Mouse (Mus musculus) granulocyte monocyte progenitor cell, adult 5-6 weeks (primary cell): ENCODE measurements around the gene Zfp948. TPM values are rescaled to one million over a fixed set of nuclear protein-coding genes. Genes with fewer than 3 reads are reported as not detected.
"Not testable (repeated sequence)": the region's sequence is repeated elsewhere in the genome, so short reads cannot be mapped to it uniquely, and the experiment has no call there.

ENCODE experiments used
- ATAC-seq: replicated peaks from 2 replicates; pipeline ENCODE4 v1.8.0; 2016; ENCODE audit warnings: mild to moderate bottlenecking, moderate TSS enrichment, inconsistent platforms; ENCODE audit not compliant: poor library complexity, severe bottlenecking
- total RNA-seq, 2 experiments: library from RNA; stranded (forward) in 1 of 2; stranded (reverse) in 1 of 2; fragments of 200-712, 200-1000 nt in 1 of 2; fragments of >200 nt in 1 of 2; fragmentation: Nextera tagmentation in 1 of 2; gene quantifications; 2 replicates each; pipeline ENCODE4 v1.2.3; 2014 to 2017

Gene Zfp948
- total RNA-seq, 2 experiments from 2014 or later: 3.6 to 4.0 TPM

- ATAC-seq: no peak
Measured at GRCm38 (mm10) chr17:21623647-21624046, 56.8 kb downstream of the Zfp948 start.

- ATAC-seq: not testable (repeated sequence)
Measured at GRCm38 (mm10) chr17:21635758-21636157, 69.0 kb downstream of the Zfp948 start.

Other genes with a start within 250 kb of the Zfp948 start
- gene Zfp677, start 183.3 kb upstream of the Zfp948 start, total RNA-seq (2014; fragmentation: Nextera tagmentation): 5.5 and 12.5 TPM in 2 replicates
- gene Zfp677, start 183.3 kb upstream of the Zfp948 start, total RNA-seq (2017): 11.4 and 17.5 TPM in 2 replicates
- gene Zfp54, start 143.8 kb upstream of the Zfp948 start, total RNA-seq (2014; fragmentation: Nextera tagmentation): 4.7 and 7.8 TPM in 2 replicates
- gene Zfp54, start 143.8 kb upstream of the Zfp948 start, total RNA-seq (2017): 7.5 and 10.7 TPM in 2 replicates
- 5.7 and 14.4 TPM in 2 replicates for gene Zfp51, start 116.6 kb upstream of the Zfp948 start, total RNA-seq (2014; fragmentation: Nextera tagmentation)
- 10.9 and 12.5 TPM in 2 replicates for gene Zfp51, start 116.6 kb upstream of the Zfp948 start, total RNA-seq (2017)
- gene Zfp53, start 78.0 kb upstream of the Zfp948 start, total RNA-seq (2014; fragmentation: Nextera tagmentation): 10.9 and 14.4 TPM in 2 replicates
- gene Zfp53, start 78.0 kb upstream of the Zfp948 start, total RNA-seq (2017): 10.4 and 15.8 TPM in 2 replicates
- 24.9 and 25.0 TPM in 2 replicates for gene Zfp52, start 31.5 kb upstream of the Zfp948 start, total RNA-seq (2014; fragmentation: Nextera tagmentation)
- 33.6 and 46.7 TPM in 2 replicates for gene Zfp52, start 31.5 kb upstream of the Zfp948 start, total RNA-seq (2017)
- 1.7 and 2.1 TPM in 2 replicates for gene Zfp983, start 83.6 kb downstream of the Zfp948 start, total RNA-seq (2014; fragmentation: Nextera tagmentation)
- 2.7 and 3.9 TPM in 2 replicates for gene Zfp983, start 83.6 kb downstream of the Zfp948 start, total RNA-seq (2017)
- not detected in 2 replicates for gene Gm10226, start 124.9 kb downstream of the Zfp948 start, total RNA-seq (2014; fragmentation: Nextera tagmentation)
- 16.5 and 36.7 TPM in 2 replicates for gene Gm10226, start 124.9 kb downstream of the Zfp948 start, total RNA-seq (2017)
- 5.5 and 7.0 TPM in 2 replicates for gene Zfp760, start 140.7 kb downstream of the Zfp948 start, total RNA-seq (2014; fragmentation: Nextera tagmentation)
- 5.4 and 6.7 TPM in 2 replicates for gene Zfp760, start 140.7 kb downstream of the Zfp948 start, total RNA-seq (2017)
- 2.3 and 5.6 TPM in 2 replicates for gene Zfp229, start 163.8 kb downstream of the Zfp948 start, total RNA-seq (2014; fragmentation: Nextera tagmentation)
- gene Zfp229, start 163.8 kb downstream of the Zfp948 start, total RNA-seq (2017): 5.2 and 5.6 TPM in 2 replicates